Mouse (Mus musculus) kidney, embryonic 14.5 days (tissue): ENCODE measurements at regions not wholly inside any gene's neighbourhood (a gene's known extent, or its start where the extent isn't known, plus 50 kb on each side); places are given as distances from the start of the nearest gene placed in this dataset.

Source experiments
- ATAC-seq: fragments of 200-750 bp; cut with Nextera tagmentation; 2 replicates; pipeline ENCODE4 v1.8.0; 2017; ENCODE audit warnings: moderate number of reproducible peaks, mild to moderate bottlenecking, moderate TSS enrichment, moderate library complexity; ENCODE audit not compliant: low FRiP score, low TSS enrichment
- H3K27ac ChIP-seq: fragments of 300-500 bp; sonication (generic); 2 replicates; pipeline ENCODE4 v1.5.1; 2014; ENCODE audit warnings: low read depth, mild to moderate bottlenecking, low read length, moderate library complexity, mixed read lengths
- H3K27me3 ChIP-seq: fragments of 300-500 bp; sonication (generic); 2 replicates; pipeline ENCODE4 v1.6.1; 2014; ENCODE audit warnings: mild to moderate bottlenecking, low read length; ENCODE audit not compliant: control insufficient read depth, insufficient read depth
- H3K36me3 ChIP-seq: fragments of 300-500 bp; sonication (generic); 2 replicates; pipeline ENCODE4 v1.6.1; 2014; ENCODE audit warnings: low read length, mixed read lengths; ENCODE audit not compliant: control insufficient read depth, insufficient read depth
- H3K4me1 ChIP-seq: fragments of 300-500 bp; sonication (generic); 2 replicates; pipeline ENCODE4 v1.6.1; 2014; ENCODE audit warnings: low read length, mixed read lengths; ENCODE audit not compliant: control insufficient read depth, insufficient read depth
- H3K4me2 ChIP-seq: fragments of 300-500 bp; sonication (generic); replicated peaks from 2 replicates; pipeline ENCODE4 v1.6.1; 2014; ENCODE audit warnings: low read depth, mild to moderate bottlenecking, low read length
- H3K4me3 ChIP-seq: fragments of 300-500 bp; sonication (generic); 2 replicates; pipeline ENCODE4 v1.5.1; 2014; ENCODE audit warnings: mild to moderate bottlenecking, low read length
- H3K9ac ChIP-seq: fragments of 300-500 bp; sonication (generic); 2 replicates; pipeline ENCODE4 v1.6.1; 2014; ENCODE audit warnings: low read depth, mild to moderate bottlenecking, low read length, moderate library complexity
- H3K9me3 ChIP-seq: fragments of 300-500 bp; sonication (generic); 2 replicates; pipeline ENCODE4 v1.6.1; 2016; ENCODE audit warnings: low read length; ENCODE audit not compliant: control insufficient read depth
- WGBS: fragments of 180-500 bp; shearing (Covaris S2); extraction: QIAGEN DNeasy Blood & Tissue Kit; methylation state at CpG from one replicate; pipeline ENCODE4 v1.1.7; 2014; 5-methylcytosine and 5-hydroxymethylcytosine counted together

GRCm38 (mm10) chr19:37754024-37754423, 56.4 kb downstream of the Cyp26a1 start:
- Histone ChIP-seq H3K4me3 (no peak overlapping the region), H3K4me2 (no peak overlapping the region), H3K9ac (no peak overlapping the region), H3K4me1 (no peaks in the 10 kb centered on the region), H3K27ac (no peak overlapping the region), H3K36me3 (no peaks in the 10 kb centered on the region), H3K27me3 (no peaks in the 10 kb centered on the region), H3K9me3 (no peaks in the 10 kb centered on the region)
- WGBS: 87% methylated on average over 9 of the region's 9 CpGs
- no peak for ATAC-seq

GRCm38 (mm10) chr19:37755372-37755771, 57.8 kb downstream of the Cyp26a1 start:
- Histone ChIP-seq H3K4me1 (no peaks in the 10 kb centered on the region), H3K27ac (no peak overlapping the region), H3K9ac (no peak overlapping the region), H3K36me3 (no peaks in the 10 kb centered on the region), H3K27me3 (no peaks in the 10 kb centered on the region), H3K9me3 (no peaks in the 10 kb centered on the region), H3K4me2 (no peak overlapping the region), H3K4me3 (no peak overlapping the region)
- 94% methylated on average over 3 of the region's 3 CpGs for WGBS
- ATAC-seq: no peak

GRCm38 (mm10) chr19:37769376-37769775, 71.8 kb downstream of the Cyp26a1 start:
- no peaks in the 10 kb centered on the region for H3K9me3 ChIP-seq
- 93% methylated on average over 4 of the region's 4 CpGs for WGBS

GRCm38 (mm10) chr19:37771956-37772355, 74.4 kb downstream of the Cyp26a1 start:
- Histone ChIP-seq H3K27ac (no peak overlapping the region), H3K36me3 (no peaks in the 10 kb centered on the region), H3K27me3 (no peaks in the 10 kb centered on the region), H3K9me3 (no peaks in the 10 kb centered on the region), H3K9ac (no peak overlapping the region), H3K4me3 (no peak overlapping the region), H3K4me1 (no peaks in the 10 kb centered on the region), H3K4me2 (no peak overlapping the region)
- ATAC-seq: no peak
- 93% methylated on average over 6 of the region's 6 CpGs for WGBS

More at GRCm38 (mm10) chr19:37769376-37769775, 71.8 kb downstream of the Cyp26a1 start:
- Histone ChIP-seq H3K36me3 (no peaks in the 10 kb centered on the region), H3K4me2 (no peak overlapping the region), H3K27me3 (no peaks in the 10 kb centered on the region), H3K4me1 (no peaks in the 10 kb centered on the region), H3K9ac (no peak overlapping the region), H3K27ac (no peak overlapping the region), H3K4me3 (no peak overlapping the region)
- no peak for ATAC-seq

- WGBS: 93% methylated on average over 4 of the region's 4 CpGs
- no peak overlapping the region for H3K27ac ChIP-seq
- no peak overlapping the region for H3K4me2 ChIP-seq
- H3K9me3 ChIP-seq: no peaks in the 10 kb centered on the region
- H3K36me3 ChIP-seq: no peaks in the 10 kb centered on the region
- no peak overlapping the region for H3K4me3 ChIP-seq
- no peaks in the 10 kb centered on the region for H3K4me1 ChIP-seq
- H3K27me3 ChIP-seq: no peaks in the 10 kb centered on the region
- no peak for ATAC-seq
- H3K9ac ChIP-seq: no peak overlapping the region
Measured at GRCm38 (mm10) chr19:37774551-37774950, 77.0 kb downstream of the Cyp26a1 start.

- ATAC-seq: no peak
- Histone ChIP-seq H3K27ac (no peak overlapping the region), H3K36me3 (no peaks in the 10 kb centered on the region), H3K4me1 (no peaks in the 10 kb centered on the region), H3K4me2 (no peak overlapping the region), H3K9ac (no peak overlapping the region), H3K9me3 (no peaks in the 10 kb centered on the region), H3K4me3 (no peak overlapping the region), H3K27me3 (no peaks in the 10 kb centered on the region)
- 95% methylated on average over 1 of the region's 1 CpGs for WGBS
Measured at GRCm38 (mm10) chr19:37774966-37775365, 77.4 kb downstream of the Cyp26a1 start.

GRCm38 (mm10) chr19:37777961-37778360, 80.4 kb downstream of the Cyp26a1 start:
- no peaks in the 10 kb centered on the region for H3K4me1 ChIP-seq
- no peaks in the 10 kb centered on the region for H3K27me3 ChIP-seq
- no peak overlapping the region for H3K27ac ChIP-seq
- no peak overlapping the region for H3K4me3 ChIP-seq
- ATAC-seq: no peak
- H3K9ac ChIP-seq: no peak overlapping the region
- H3K4me2 ChIP-seq: no peak overlapping the region
- 84% methylated on average over 6 of the region's 6 CpGs for WGBS
- H3K36me3 ChIP-seq: no peaks in the 10 kb centered on the region
- no peaks in the 10 kb centered on the region for H3K9me3 ChIP-seq

GRCm38 (mm10) chr19:37778568-37778967, 81.0 kb downstream of the Cyp26a1 start:
- WGBS: 80% methylated on average over 4 of the region's 4 CpGs
- Histone ChIP-seq H3K36me3 (no peaks in the 10 kb centered on the region), H3K4me2 (no peak overlapping the region), H3K27me3 (no peaks in the 10 kb centered on the region), H3K27ac (no peak overlapping the region), H3K9me3 (no peaks in the 10 kb centered on the region), H3K9ac (no peak overlapping the region), H3K4me1 (no peaks in the 10 kb centered on the region), H3K4me3 (no peak overlapping the region)
- no peak for ATAC-seq

GRCm38 (mm10) chr19:37788540-37788939, 90.9 kb downstream of the Cyp26a1 start:
- WGBS: 97% methylated on average over 3 of the region's 3 CpGs
- no peak for ATAC-seq
- H3K36me3 ChIP-seq: no peaks in the 10 kb centered on the region

More at GRCm38 (mm10) chr19:37788540-37788939, 90.9 kb downstream of the Cyp26a1 start:
- H3K4me2 ChIP-seq: no peak overlapping the region
- H3K27ac ChIP-seq: no peak overlapping the region
- no peaks in the 10 kb centered on the region for H3K9me3 ChIP-seq
- H3K4me1 ChIP-seq: peaks cover 20% of the 10 kb centered on the region; the same call in 1 of the 2 replicates
- no peak overlapping the region for H3K9ac ChIP-seq
- no peak overlapping the region for H3K4me3 ChIP-seq
- no peaks in the 10 kb centered on the region for H3K27me3 ChIP-seq
